Mouse (Mus musculus): ENCODE data around the gene Phlpp1.

GRCm38 (mm10) chr1:106152742-106153141, 18.8 kb upstream of the Phlpp1 start:
- TF ChIP-seq EP300 (IDR thresholded peaks at IDR 0.05; ENCODE audit: low read depth in 1 of 2, low read length in 2 of 2) (no peak), MAX (IDR thresholded peaks at IDR 0.05; ENCODE audit: low read length) (no peak), GABPA (IDR thresholded peaks at IDR 0.05; ENCODE audit: low read depth, low read length) (no peak), MEF2A (IDR thresholded peaks at IDR 0.05; ENCODE audit: extremely low read depth, insufficient replicate concordance, low read depth, low read length, poor library complexity, severe bottlenecking) (no peak), POLR2A (IDR thresholded peaks at IDR 0.05; ENCODE audit: control insufficient read depth in 1 of 2, insufficient read depth in 1 of 2, low read depth in 1 of 2, low read length in 2 of 2, poor library complexity in 1 of 2) (no peak), ZC3H11A (IDR thresholded peaks at IDR 0.05; ENCODE audit: low read depth, low read length) (no peak), BHLHE40 (IDR thresholded peaks at IDR 0.05; ENCODE audit: borderline replicate concordance, low read depth, low read length) (no peak), CTCF (IDR thresholded peaks at IDR 0.05 in 2 of 3, conservative IDR thresholded peaks at IDR 0.05 in 1 of 3; ENCODE audit: control insufficient read depth in 1 of 3, insufficient read depth in 1 of 3, low read depth in 2 of 3, low read length in 3 of 3, poor library complexity in 1 of 3, severe bottlenecking in 1 of 3) (no peak), SIN3A (IDR thresholded peaks at IDR 0.05; ENCODE audit: low read length) (no peak), USF2 (IDR thresholded peaks at IDR 0.05; ENCODE audit: borderline replicate concordance in 1 of 2, insufficient read depth in 1 of 2, low read depth in 1 of 2, low read length in 2 of 2) (no peak), MAFK (IDR thresholded peaks at IDR 0.05; ENCODE audit: borderline replicate concordance, low read depth, low read length) (no peak)

Data from MEL (cell line).